Mouse (Mus musculus) A20 (cell line): ENCODE measurements at regions not wholly inside any gene's neighbourhood (a gene's known extent, or its start where the extent isn't known, plus 50 kb on each side); places are given as distances from the start of the nearest gene placed in this dataset.
A peak's percentile ranks its signal among the peaks of the same experiment; 100 is the strongest.

Experiments
- DNase-seq: peaks from one replicate; pipeline ENCODE4 v3.0.0-alpha.2; 2011; ENCODE audit warnings: low read depth, low spot score

- no peak for DNase-seq
These were observed 387.9 kb upstream of the 4921530L21Rik start for GRCm38 (mm10) chr14:95493154-95493553.

DNA sequence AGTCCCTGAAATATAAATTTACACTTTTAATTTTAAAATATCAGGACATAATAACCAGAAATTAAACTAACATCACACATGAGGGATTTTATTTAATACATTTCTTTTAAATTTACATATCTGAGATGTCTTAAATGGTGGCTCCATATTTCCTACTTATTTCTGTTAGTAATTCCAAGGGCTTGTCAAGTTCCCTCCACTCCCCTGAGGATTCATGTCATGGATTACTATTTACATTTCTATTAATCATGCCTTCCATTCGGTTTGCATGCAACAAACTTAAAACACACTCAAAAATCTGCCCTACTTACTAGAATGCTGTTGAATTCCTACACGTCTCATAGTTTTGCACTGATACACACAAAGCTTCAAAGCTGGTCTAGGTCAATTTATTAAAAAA lies 387.1 kb upstream of the 4921530L21Rik start:
- DNase-seq: no peak

- no peak for DNase-seq
These were observed 366.0 kb upstream of the 4921530L21Rik start for GRCm38 (mm10) chr14:95515072-95515471.

DNA sequence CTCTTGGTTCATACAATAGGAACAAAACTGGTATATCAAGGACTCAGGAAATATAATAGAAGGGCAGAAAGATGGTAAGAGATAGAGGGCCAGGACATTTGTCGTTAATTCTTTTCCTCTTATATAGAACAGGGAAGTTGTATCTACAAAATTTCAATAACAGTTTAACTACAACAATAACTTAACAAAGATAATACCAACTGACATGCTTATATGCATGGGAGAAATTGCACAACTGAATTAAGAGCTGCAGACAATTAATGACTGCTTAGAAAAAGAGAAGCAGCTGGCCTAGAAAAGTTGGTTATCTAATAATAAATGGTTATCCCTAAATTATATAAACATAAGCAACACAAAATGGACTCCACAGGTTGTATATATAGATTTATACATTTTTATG lies 362.2 kb upstream of the 4921530L21Rik start:
- no peak for DNase-seq

GRCm38 (mm10) chr14:95543863-95544262 lies 337.2 kb upstream of the 4921530L21Rik start:
- DNase-seq: no peak

DNA sequence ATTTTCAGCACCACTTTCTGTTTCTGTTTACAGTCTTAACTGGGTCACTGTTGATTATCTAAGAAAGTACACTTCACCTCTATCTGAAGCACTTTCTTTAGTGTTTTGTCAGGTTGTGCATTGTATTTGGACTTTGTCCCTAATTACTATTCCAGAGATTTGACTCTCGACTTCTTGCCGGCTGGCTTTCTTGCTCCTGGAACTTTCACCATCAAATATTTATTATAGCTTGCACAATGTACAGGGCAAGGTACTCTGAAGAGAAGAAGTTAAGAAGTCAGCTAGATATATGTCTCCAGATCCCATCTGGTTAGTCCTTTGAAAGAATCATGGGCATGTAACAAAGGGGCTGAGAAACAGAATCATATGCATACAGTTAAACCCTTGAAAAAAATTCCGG lies 290.0 kb upstream of the 4921530L21Rik start:
- no peak for DNase-seq

DNA sequence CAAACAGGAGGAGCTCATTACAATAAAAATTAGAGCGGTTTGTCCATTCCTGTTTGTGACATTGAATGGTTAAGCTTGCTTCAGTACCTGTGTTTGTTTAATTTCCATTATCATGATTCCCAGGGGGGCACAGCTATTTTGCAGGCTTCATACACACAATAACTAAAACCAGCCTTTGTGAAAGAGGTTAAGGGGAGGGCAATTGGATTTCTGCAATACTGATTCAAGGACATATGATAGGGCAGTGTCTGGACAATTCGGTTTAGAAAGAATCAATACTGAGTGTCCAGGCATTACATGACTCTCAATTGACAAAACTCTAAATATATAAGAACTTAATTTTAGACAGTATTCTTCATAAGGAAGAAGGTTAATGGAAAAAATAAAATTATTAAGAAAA lies 284.7 kb upstream of the 4921530L21Rik start:
- no peak for DNase-seq

GRCm38 (mm10) chr14:95645980-95646379 lies 235.1 kb upstream of the 4921530L21Rik start:
- no peak for DNase-seq

DNA sequence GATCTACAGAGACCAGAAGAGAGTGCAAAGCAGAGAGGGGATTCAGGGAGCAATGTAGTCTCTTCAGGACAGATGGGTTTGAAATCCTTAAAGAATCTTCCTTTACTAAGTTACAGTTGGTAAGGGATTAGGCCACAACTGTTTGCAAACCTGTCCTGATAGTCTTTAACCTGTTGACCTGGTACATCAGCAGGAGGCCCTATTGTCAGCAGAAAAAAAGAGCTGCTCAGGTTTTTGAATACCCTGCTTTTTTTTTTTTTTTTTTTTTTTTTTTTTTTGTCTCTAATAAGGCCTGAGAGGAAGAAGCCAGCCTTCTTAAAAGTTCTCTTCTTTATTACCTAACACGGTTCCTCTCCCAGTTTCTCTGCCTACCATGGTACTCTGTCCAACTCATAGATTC lies 221.5 kb upstream of the 4921530L21Rik start:
- DNase-seq: no peak

DNA sequence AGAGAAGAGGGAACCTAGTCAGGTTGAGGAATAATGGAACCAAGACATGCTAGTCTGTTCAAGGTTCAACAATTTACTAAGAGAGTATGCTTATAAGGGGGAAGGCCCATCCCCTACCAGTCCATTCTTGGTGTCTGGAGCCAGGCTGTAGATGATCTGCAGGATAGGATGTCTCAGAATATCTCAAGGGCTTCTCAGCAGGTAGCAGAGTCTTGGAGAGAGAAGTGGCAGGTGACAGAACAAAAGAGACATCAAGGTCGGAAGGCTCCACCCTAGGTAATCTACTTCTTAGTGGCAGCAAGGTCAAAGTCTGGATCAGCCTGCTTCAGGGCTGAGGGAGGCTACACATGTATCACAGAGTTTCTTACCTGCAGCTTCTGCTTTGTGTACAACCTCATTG lies 220.2 kb upstream of the 4921530L21Rik start:
- no peak for DNase-seq

- no peak for DNase-seq
These were observed 219.6 kb upstream of the 4921530L21Rik start for GRCm38 (mm10) chr14:95661416-95661815.

GRCm38 (mm10) chr14:95687448-95687847 lies 193.6 kb upstream of the 4921530L21Rik start:
- no peak for DNase-seq

GRCm38 (mm10) chr14:95688611-95689010 lies 192.4 kb upstream of the 4921530L21Rik start:
- no peak for DNase-seq

GRCm38 (mm10) chr14:95726082-95726481 lies 155.0 kb upstream of the 4921530L21Rik start:
- no peak for DNase-seq

- peak; percentile 37 for DNase-seq
These were observed 105.3 kb upstream of the 4921530L21Rik start for GRCm38 (mm10) chr14:95775737-95776136.

DNA sequence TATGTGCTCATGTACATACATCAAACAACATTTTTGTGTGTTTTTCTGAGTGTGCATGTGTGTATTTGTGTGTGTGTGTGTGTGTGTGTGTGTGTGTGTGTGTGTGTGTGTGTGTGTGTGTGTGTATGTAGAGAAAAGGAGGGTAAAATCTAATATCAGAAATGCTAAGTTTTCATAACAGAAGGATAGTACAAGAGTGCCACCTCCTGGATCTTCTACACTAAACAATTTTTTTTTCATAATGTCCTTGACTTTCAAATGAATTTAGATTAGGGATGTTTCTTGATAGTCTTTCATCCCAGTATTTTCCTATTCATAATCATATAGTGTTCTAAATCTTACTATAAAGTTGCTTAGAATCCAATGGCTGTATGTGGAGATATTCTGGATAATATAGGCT lies 103.6 kb upstream of the 4921530L21Rik start:
- peak; percentile 61 for DNase-seq
